Mouse (Mus musculus): ENCODE data around the gene Avpi1.
A peak's percentile ranks its signal among the peaks of the same experiment; 100 is the strongest.

Gene Avpi1

GRCm38 (mm10) chr19:42128787-42129508 lies at the start of gene Avpi1:
TSS of gene Avpi1 (minus strand) at chr19:42129059.
- peak; percentile 78 for DNase-seq (ENCODE audit: low spot score)

GRCm38 (mm10) chr19:42177461-42177860 lies 48.6 kb upstream of the Avpi1 start:
- no peak for DNase-seq (ENCODE audit: low spot score)

- no peak for DNase-seq (ENCODE audit: low spot score)
Measured at GRCm38 (mm10) chr19:42176841-42177240, 48.0 kb upstream of the Avpi1 start.

- peak; percentile 94 for DNase-seq (ENCODE audit: low spot score)
Measured at GRCm38 (mm10) chr19:42170025-42170969, 41.4 kb upstream of the Avpi1 start.

- DNase-seq (ENCODE audit: low spot score), result peak; percentile 24
Measured at GRCm38 (mm10) chr19:42169322-42169975, 40.6 kb upstream of the Avpi1 start.

GRCm38 (mm10) chr19:42167489-42167888 lies 38.6 kb upstream of the Avpi1 start:
- no peak for DNase-seq (ENCODE audit: low spot score)

- DNase-seq (ENCODE audit: low spot score), result no peak
Measured at GRCm38 (mm10) chr19:42166766-42167165, 37.9 kb upstream of the Avpi1 start.

GRCm38 (mm10) chr19:42166130-42166529 lies 37.3 kb upstream of the Avpi1 start:
- peak; percentile 68 for DNase-seq (ENCODE audit: low spot score)

- DNase-seq (ENCODE audit: low spot score), result no peak
Measured at GRCm38 (mm10) chr19:42164188-42164587, 35.3 kb upstream of the Avpi1 start.

GRCm38 (mm10) chr19:42163764-42164163 lies 34.9 kb upstream of the Avpi1 start, which contains the start of gene Zfyve27:
TSS of gene Zfyve27 (plus strand) at chr19:42163951.
- no peak for DNase-seq (ENCODE audit: low spot score)

GRCm38 (mm10) chr19:42158246-42159017 lies 29.6 kb upstream of the Avpi1 start:
- DNase-seq (ENCODE audit: low spot score), result no peak

GRCm38 (mm10) chr19:42157493-42158237 lies 28.8 kb upstream of the Avpi1 start:
- no peak for DNase-seq (ENCODE audit: low spot score)

- peak; percentile 56 for DNase-seq (ENCODE audit: low spot score)
Measured at GRCm38 (mm10) chr19:42151990-42152389, 23.1 kb upstream of the Avpi1 start.

GRCm38 (mm10) chr19:42148569-42148860 lies 19.7 kb upstream of the Avpi1 start:
- DNase-seq (ENCODE audit: low spot score), result no peak

- no peak for DNase-seq (ENCODE audit: low spot score)
Measured at GRCm38 (mm10) chr19:42147769-42148568, 19.1 kb upstream of the Avpi1 start.

- no peak for DNase-seq (ENCODE audit: low spot score)
Measured at GRCm38 (mm10) chr19:42147170-42147768, 18.4 kb upstream of the Avpi1 start, which contains the start of gene Marveld1. TSS of gene Marveld1 (plus strand) at chr19:42147400.

- DNase-seq (ENCODE audit: low spot score), result no peak
Measured at GRCm38 (mm10) chr19:42146276-42147010, 17.6 kb upstream of the Avpi1 start.

GRCm38 (mm10) chr19:42145731-42146130 lies 16.9 kb upstream of the Avpi1 start:
- DNase-seq (ENCODE audit: low spot score), result no peak

GRCm38 (mm10) chr19:42145210-42145609 lies 16.4 kb upstream of the Avpi1 start:
- no peak for DNase-seq (ENCODE audit: low spot score)

All from spleen, adult 12 weeks (tissue).